Mouse (Mus musculus) hindbrain, embryonic 14.5 days (tissue): ENCODE measurements at regions not wholly inside any gene's neighbourhood (a gene's known extent, or its start where the extent isn't known, plus 50 kb on each side); places are given as distances from the start of the nearest gene placed in this dataset.

ENCODE experiments used
- ATAC-seq: fragments of 200-750 bp; cut with Nextera tagmentation; 2 replicates; pipeline ENCODE4 v1.8.0; 2017; ENCODE audit warnings: moderate number of reproducible peaks, mild to moderate bottlenecking, moderate TSS enrichment, moderate library complexity; ENCODE audit not compliant: low FRiP score
- DNase-seq: peaks from one replicate; pipeline ENCODE4 v3.0.0-alpha.2; 2015; ENCODE audit warnings: low spot score
- H3K27ac ChIP-seq: fragments of 300-500 bp; sonication (generic); 2 replicates; pipeline ENCODE4 v1.5.1; 2014; ENCODE audit warnings: mild to moderate bottlenecking, moderate library complexity
- H3K27me3 ChIP-seq: fragments of 300-500 bp; sonication (generic); 2 replicates; pipeline ENCODE4 v1.6.1; 2014; ENCODE audit warnings: mild to moderate bottlenecking, low read length, mixed read lengths; ENCODE audit not compliant: control insufficient read depth, insufficient read depth
- H3K36me3 ChIP-seq: fragments of 300-500 bp; sonication (generic); replicated peaks from 2 replicates; pipeline ENCODE4 v1.6.1; 2014; ENCODE audit not compliant: control insufficient read depth, insufficient read depth
- H3K4me1 ChIP-seq: fragments of 300-500 bp; sonication (generic); replicated peaks from 2 replicates; pipeline ENCODE4 v1.6.1; 2014; ENCODE audit warnings: antibody characterized with exemption, low read length, mixed read lengths; ENCODE audit not compliant: control insufficient read depth, insufficient read depth
- H3K4me2 ChIP-seq: fragments of 300-500 bp; sonication (generic); replicated peaks from 2 replicates; pipeline ENCODE4 v1.6.1; 2014; ENCODE audit warnings: mild to moderate bottlenecking, moderate library complexity
- H3K4me3 ChIP-seq: fragments of 300-500 bp; sonication (generic); replicated peaks from 2 replicates; pipeline ENCODE4 v1.5.1; 2014; ENCODE audit warnings: mild to moderate bottlenecking, low read length
- H3K9ac ChIP-seq: fragments of 300-500 bp; sonication (generic); 2 replicates; pipeline ENCODE4 v1.6.1; 2014
- H3K9me3 ChIP-seq: fragments of 300-500 bp; sonication (generic); 2 replicates; pipeline ENCODE4 v1.6.1; 2016; ENCODE audit warnings: low read length; ENCODE audit not compliant: control insufficient read depth
- WGBS: fragments of 180-500 bp; shearing (Covaris S2); extraction: QIAGEN DNeasy Blood & Tissue Kit; methylation state at CpG from one replicate; pipeline ENCODE4 v1.1.7; 2014; 5-methylcytosine and 5-hydroxymethylcytosine counted together

GRCm38 (mm10) chr15:96873126-96873525 lies 173.6 kb upstream of the Slc38a2 start:
- H3K27ac ChIP-seq = no peak overlapping the region
- no peak overlapping the region for H3K9ac ChIP-seq
- 69% methylated on average over 4 of the region's 4 CpGs for WGBS
- ATAC-seq (no peak), DNase-seq (no peak)
- no peaks in the 10 kb centered on the region for H3K36me3 ChIP-seq
- no peaks in the 10 kb centered on the region for H3K4me1 ChIP-seq
- H3K4me2 ChIP-seq = no peak overlapping the region
- no peaks in the 10 kb centered on the region for H3K27me3 ChIP-seq
- no peaks in the 10 kb centered on the region for H3K9me3 ChIP-seq
- H3K4me3 ChIP-seq = no peak overlapping the region

GRCm38 (mm10) chr15:96867701-96868100 lies 168.2 kb upstream of the Slc38a2 start:
- Histone ChIP-seq H3K9ac (no peak overlapping the region), H3K4me2 (no peak overlapping the region), H3K27ac (no peak overlapping the region), H3K36me3 (no peaks in the 10 kb centered on the region), H3K27me3 (no peaks in the 10 kb centered on the region), H3K4me3 (no peak overlapping the region), H3K4me1 (no peaks in the 10 kb centered on the region), H3K9me3 (no peaks in the 10 kb centered on the region)
- WGBS = 72% methylated on average over 7 of the region's 7 CpGs
- no peak for DNase-seq
- ATAC-seq = no peak

DNA sequence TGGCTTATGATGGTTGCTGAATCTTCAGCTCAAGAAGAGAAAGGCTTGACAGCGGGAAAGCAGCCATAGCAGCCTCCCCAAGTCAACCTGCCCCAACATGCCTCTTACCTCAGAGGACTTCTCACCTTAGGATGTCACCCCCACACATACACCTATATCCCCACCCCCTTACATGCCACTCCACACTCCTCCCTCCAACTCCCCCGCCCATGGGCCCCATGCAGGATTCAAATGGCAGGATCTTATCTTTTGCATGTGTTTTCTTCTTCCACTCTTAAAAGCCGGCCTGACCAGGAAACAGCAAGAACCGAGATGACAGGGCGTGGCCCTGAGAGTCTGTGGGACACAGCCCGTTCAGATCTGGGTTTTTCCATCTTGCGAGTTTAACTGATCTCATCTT lies 166.4 kb upstream of the Slc38a2 start:
- Histone ChIP-seq H3K9ac (no peak overlapping the region), H3K27ac (no peak overlapping the region), H3K4me2 (no peak overlapping the region), H3K4me1 (no peaks in the 10 kb centered on the region), H3K9me3 (no peaks in the 10 kb centered on the region), H3K27me3 (no peaks in the 10 kb centered on the region), H3K4me3 (no peak overlapping the region), H3K36me3 (no peaks in the 10 kb centered on the region)
- 94% methylated on average over 7 of the region's 7 CpGs for WGBS
- no peak for ATAC-seq
- no peak for DNase-seq

DNA sequence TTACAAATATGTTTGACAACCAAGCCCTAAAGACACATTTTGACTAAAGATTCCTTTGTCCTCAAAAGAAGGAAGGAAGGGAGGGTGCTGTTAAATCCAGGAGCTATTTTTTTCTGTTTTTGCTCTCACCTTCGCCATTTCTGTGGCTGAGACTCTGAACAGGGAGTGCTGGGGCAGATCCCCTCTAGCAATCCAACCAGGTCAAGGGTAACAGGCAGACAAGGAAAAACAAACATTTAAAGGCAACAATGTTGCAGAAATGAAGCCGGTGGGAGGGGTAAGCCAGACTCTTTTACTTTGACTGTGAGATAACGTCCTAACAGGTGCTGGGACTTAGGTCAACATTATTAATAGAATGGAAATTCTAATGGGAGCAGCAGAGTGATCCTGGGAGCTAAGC lies 158.2 kb upstream of the Slc38a2 start:
- Histone ChIP-seq H3K9ac (no peak overlapping the region), H3K27ac (no peak overlapping the region), H3K27me3 (no peaks in the 10 kb centered on the region), H3K36me3 (no peaks in the 10 kb centered on the region), H3K4me1 (no peaks in the 10 kb centered on the region), H3K4me2 (no peak overlapping the region), H3K9me3 (no peaks in the 10 kb centered on the region), H3K4me3 (no peak overlapping the region)
- WGBS = 74% methylated on average over 3 of the region's 3 CpGs
- no peak for ATAC-seq
- DNase-seq = no peak

DNA sequence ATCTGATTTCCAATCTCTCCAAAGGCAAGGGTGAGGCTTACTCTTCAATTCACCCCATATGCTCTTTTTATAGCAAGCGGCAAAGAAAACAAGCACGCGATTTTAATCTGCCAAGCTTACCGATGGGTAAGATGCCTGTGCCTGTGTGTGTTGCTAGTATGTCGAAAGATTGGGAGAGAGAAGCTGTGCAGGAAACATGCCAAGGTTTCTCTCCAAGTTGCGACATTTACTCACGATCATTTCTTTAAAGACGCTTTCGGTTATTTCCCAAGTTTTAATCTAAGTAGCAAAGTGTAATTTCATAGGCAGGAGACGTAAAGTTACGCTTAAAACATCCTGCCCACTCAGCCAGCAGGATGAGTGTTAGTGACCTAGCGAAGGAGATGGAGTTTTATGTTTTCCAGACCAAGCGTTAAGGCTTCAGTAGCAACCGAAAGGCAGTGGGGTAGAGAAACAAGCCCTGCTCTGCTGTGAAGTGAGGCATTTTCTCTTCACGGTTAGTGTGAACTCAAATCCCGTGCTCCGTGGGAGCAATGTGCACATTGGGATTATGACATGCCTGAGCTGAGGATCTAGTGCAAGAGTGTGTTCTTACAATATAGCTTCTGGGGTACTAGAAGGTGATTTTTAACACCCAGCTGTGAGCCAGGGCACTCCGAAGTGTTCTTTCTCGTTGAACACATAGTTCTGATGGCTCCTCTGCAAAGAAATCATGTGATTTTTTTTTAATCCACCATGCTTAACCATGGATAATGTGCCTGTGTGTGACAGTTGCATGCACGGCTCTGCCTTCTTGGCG lies 152.6 kb upstream of the Slc38a2 start:
- Histone ChIP-seq H3K4me3 (no peak overlapping the region), H3K36me3 (no peaks in the 10 kb centered on the region), H3K9me3 (no peaks in the 10 kb centered on the region), H3K27me3 (no peaks in the 10 kb centered on the region), H3K27ac (no peak overlapping the region), H3K4me1 (no peaks in the 10 kb centered on the region), H3K9ac (no peak overlapping the region), H3K4me2 (no peak overlapping the region)
- ATAC-seq (no peak), DNase-seq (no peak)
- 89% methylated on average over 21 of the region's 21 CpGs for whole genome bisulfite sequencing

DNA sequence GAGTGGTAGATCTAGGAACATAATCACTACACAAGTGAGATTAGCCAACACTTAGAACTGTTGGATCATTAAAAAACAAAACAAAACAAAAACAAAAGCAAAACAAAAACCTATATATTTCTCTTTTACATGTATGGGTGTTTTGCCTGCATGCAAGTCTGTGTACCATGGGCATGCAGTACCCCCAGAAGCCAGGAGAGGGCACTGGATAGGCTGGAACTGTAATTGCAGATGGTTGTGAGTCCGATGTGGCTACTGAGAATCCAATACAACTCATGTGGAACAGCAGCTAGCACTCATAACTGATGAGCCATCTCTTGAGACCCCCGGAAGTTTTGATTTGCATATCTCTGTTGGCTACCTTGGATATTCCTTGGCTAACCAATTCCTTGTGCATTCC lies 148.6 kb upstream of the Slc38a2 start:
- H3K4me2 ChIP-seq = no peak overlapping the region
- no peak overlapping the region for H3K27ac ChIP-seq
- DNase-seq = no peak
- H3K9me3 ChIP-seq = no peaks in the 10 kb centered on the region
- H3K4me3 ChIP-seq = no peak overlapping the region
- 77% methylated on average over 2 of the region's 2 CpGs for WGBS
- no peaks in the 10 kb centered on the region for H3K36me3 ChIP-seq
- ATAC-seq = no peak
- H3K9ac ChIP-seq = no peak overlapping the region
- H3K4me1 ChIP-seq = no peaks in the 10 kb centered on the region
- H3K27me3 ChIP-seq = no peaks in the 10 kb centered on the region

DNA sequence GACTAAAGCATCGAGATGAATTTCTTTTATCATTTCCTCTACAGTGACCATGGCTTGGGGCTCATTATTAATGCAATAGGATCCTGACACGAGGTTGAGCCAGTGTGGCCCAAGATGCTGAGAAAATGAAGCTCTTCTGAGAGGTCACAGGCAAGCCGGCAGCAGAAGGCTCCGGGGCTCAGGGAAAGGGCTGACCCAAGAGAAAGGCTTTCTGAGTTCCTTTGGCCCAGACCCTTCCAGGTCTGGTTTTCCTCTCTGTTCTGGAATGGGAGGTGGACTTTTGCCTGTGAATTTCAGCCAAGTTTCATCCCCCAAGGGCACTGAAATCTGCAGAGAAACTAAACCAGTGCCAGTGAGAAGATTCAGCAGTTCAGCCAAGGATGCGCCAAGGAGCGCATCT lies 145.7 kb upstream of the Slc38a2 start:
- DNase-seq = no peak
- H3K36me3 ChIP-seq = no peaks in the 10 kb centered on the region
- no peaks in the 10 kb centered on the region for H3K27me3 ChIP-seq
- no peak overlapping the region for H3K27ac ChIP-seq
- H3K4me2 ChIP-seq = no peak overlapping the region
- no peaks in the 10 kb centered on the region for H3K9me3 ChIP-seq
- no peak overlapping the region for H3K4me3 ChIP-seq
- no peak overlapping the region for H3K9ac ChIP-seq
- H3K4me1 ChIP-seq = no peaks in the 10 kb centered on the region
- WGBS = 87% methylated on average over 6 of the region's 6 CpGs
- no peak for ATAC-seq

- no peak overlapping the region for H3K9ac ChIP-seq
- no peaks in the 10 kb centered on the region for H3K4me1 ChIP-seq
- 88% methylated on average over 4 of the region's 4 CpGs for WGBS
- H3K36me3 ChIP-seq = no peaks in the 10 kb centered on the region
- ATAC-seq = no peak
- no peak overlapping the region for H3K4me2 ChIP-seq
- H3K4me3 ChIP-seq = no peak overlapping the region
- no peaks in the 10 kb centered on the region for H3K9me3 ChIP-seq
- H3K27me3 ChIP-seq = no peaks in the 10 kb centered on the region
- no peak for DNase-seq
- H3K27ac ChIP-seq = no peak overlapping the region
Observed at GRCm38 (mm10) chr15:96844290-96844689, 144.8 kb upstream of the Slc38a2 start.

- Histone ChIP-seq H3K4me3 (no peak overlapping the region), H3K27me3 (no peaks in the 10 kb centered on the region), H3K36me3 (no peaks in the 10 kb centered on the region), H3K9ac (no peak overlapping the region), H3K4me2 (no peak overlapping the region), H3K4me1 (no peaks in the 10 kb centered on the region), H3K27ac (no peak overlapping the region), H3K9me3 (no peaks in the 10 kb centered on the region)
- ATAC-seq = no peak
- no peak for DNase-seq
- 88% methylated on average over 7 of the region's 7 CpGs for WGBS
Observed at GRCm38 (mm10) chr15:96843589-96843988, 144.1 kb upstream of the Slc38a2 start.

- no peak overlapping the region for H3K27ac ChIP-seq
- WGBS = 93% methylated on average over 3 of the region's 3 CpGs
- no peaks in the 10 kb centered on the region for H3K9me3 ChIP-seq
- no peak overlapping the region for H3K4me2 ChIP-seq
- no peak overlapping the region for H3K4me3 ChIP-seq
- no peaks in the 10 kb centered on the region for H3K36me3 ChIP-seq
- DNase-seq (no peak), ATAC-seq (no peak)
- H3K4me1 ChIP-seq = no peaks in the 10 kb centered on the region
- H3K9ac ChIP-seq = no peak overlapping the region
- no peaks in the 10 kb centered on the region for H3K27me3 ChIP-seq
Observed at GRCm38 (mm10) chr15:96842881-96843280, 143.4 kb upstream of the Slc38a2 start.
